Mouse (Mus musculus): ENCODE measurements around the gene Gm20532.

DNA sequence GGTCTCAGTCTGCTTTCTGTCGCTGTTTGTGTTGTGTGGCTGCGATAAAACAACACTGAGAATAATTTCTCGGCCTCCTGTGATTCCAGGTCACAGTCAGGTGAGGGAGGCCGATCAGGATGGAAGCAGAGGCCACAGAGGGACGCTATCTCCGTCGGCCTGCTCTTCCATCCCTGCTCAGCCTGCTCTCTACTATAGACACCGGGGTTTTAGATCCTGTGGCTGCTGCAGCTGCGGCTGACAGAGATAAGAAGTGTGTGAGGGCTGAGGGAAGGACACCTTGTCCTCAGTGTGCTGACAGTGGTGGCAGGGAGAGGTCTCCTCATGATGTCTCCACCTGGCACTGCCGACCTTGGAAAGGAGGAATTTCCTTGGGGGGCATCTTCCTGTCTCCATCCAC, 76.7 kb downstream of the Gm20532 start:
- TF ChIP-seq GATA1 (IDR thresholded peaks at IDR 0.05; ENCODE audit: borderline replicate concordance, low read length) (no peak), FLI1 (IDR thresholded peaks at IDR 0.05; ENCODE audit: low read length) (no peak)

Data from megakaryocyte, embryonic 14.5 days (primary cell).